Mouse (Mus musculus) embryo, embryonic 10.5 days (tissue): ENCODE results near the gene Cdrt4.

Experiments
- DNase-seq: peaks from one replicate; pipeline ENCODE4 v3.0.0-alpha.2; 2015; ENCODE audit warnings: low spot score

Cdrt4 gene

GRCm38 (mm10) chr11:62951012-62951411 lies at the start of gene Cdrt4:
Cdrt4 (plus strand) TSS chr11:62951193.
- no peak for DNase-seq

DNA sequence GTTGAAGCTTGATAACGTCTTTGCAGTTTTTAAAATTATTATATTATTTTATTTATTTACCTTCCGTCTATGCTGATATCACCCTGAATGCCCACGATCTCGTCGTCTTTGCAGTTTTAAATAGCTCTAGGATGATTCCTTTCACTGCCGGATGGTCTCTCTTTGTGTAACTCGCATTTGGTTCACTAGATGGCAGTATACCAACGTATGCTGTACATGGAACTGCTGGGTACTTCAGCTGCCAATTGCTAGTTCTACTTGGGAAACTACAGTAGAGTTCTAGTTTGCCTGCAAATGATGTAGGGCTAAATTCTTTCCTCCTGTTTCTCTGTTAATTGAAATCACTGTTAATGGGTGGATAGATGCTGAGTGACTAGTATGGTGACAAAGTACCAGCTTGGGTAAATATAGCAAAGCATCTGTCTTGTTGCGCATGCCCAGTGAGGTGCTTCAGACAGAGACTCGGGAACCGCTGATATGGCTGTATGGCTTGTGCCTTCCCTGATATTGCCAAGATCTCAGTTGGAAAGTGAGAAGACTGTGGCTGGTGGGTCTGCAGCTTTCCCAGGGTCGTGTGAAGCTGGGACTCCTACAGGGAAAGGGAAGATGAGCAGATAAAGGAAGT lies 49.2 kb upstream of the Cdrt4 start:
- peak; percentile 92 for DNase-seq

- DNase-seq, result no peak
These were observed 47.0 kb upstream of the Cdrt4 start for GRCm38 (mm10) chr11:62903871-62904495.

DNA sequence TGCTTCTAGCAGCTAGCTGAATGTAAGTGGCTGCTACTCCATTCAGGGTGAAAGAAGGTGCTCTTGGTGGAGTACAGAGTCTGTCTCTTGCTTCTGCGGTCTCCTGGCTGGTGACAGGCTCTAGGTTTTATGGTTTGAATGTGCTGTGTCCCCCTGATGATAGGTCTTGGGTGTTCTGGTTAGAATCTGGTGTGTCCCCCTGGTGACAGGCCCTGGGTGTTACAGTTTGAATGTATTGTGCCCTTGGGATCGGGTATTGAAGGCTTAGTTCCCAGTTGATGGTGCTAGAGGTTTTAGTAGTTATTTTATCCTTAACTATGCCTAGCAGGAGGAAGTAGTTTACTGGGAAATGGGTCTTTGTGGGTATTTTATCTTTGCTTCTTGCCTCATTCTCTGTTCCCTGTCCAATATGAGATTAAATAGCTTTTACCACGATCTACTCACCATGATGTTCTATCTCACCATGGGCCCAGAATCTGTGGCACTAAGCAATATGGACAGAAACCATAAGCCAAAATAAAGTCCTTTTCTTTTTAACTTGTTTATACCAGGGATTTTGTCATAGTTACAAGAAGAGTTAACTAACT lies 41.2 kb upstream of the Cdrt4 start:
- DNase-seq, result no peak

- peak; percentile 22 for DNase-seq
These were observed 39.6 kb upstream of the Cdrt4 start for GRCm38 (mm10) chr11:62911362-62911761.

DNA sequence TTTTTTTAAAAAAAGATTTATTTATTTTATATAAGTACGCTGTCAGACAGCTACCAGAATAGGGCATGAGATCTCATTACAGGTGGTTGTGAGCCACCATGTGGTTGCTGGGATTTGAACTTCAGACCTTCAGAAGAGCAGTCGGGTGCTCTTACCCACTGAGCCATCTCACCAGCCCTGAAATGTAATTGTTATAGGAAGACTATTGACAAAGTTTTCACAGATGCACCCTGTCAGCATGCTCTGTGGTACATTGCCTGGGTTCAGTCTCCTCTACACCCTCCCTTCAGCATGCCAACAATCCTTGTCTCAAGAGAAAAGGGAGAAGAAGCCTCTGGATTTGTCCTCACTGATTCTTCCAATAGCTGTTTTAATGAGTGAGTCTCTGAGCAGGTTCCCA lies 37.9 kb upstream of the Cdrt4 start:
- DNase-seq, result no peak

GRCm38 (mm10) chr11:62914532-62914931 lies 36.5 kb upstream of the Cdrt4 start:
- peak; percentile 37 for DNase-seq

DNA sequence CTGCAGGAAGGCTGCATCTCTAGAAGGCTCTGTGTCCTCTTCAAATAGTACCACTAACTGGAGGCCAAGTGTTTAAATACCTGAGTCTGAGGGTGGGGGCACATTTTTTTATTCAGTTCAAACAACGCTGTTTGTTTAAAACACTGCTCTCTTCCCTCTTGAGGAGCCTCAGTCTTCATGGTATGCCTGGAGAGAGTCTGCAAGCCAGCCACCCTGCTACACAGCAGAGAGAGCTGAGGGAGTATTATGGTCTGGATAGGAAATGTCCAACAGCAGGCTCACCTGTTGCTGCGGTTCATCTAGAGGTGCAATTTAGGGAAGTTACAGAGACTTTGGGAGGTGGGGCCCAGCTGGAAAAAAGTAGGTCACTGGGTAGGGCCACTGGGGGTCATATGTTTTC lies 35.5 kb upstream of the Cdrt4 start:
- no peak for DNase-seq

- DNase-seq, result no peak
These were observed 34.2 kb upstream of the Cdrt4 start for GRCm38 (mm10) chr11:62916765-62917164.

- no peak for DNase-seq
These were observed 30.8 kb upstream of the Cdrt4 start for GRCm38 (mm10) chr11:62919946-62920742.

- DNase-seq, result no peak
These were observed 30.3 kb upstream of the Cdrt4 start for GRCm38 (mm10) chr11:62920743-62921050.

DNA sequence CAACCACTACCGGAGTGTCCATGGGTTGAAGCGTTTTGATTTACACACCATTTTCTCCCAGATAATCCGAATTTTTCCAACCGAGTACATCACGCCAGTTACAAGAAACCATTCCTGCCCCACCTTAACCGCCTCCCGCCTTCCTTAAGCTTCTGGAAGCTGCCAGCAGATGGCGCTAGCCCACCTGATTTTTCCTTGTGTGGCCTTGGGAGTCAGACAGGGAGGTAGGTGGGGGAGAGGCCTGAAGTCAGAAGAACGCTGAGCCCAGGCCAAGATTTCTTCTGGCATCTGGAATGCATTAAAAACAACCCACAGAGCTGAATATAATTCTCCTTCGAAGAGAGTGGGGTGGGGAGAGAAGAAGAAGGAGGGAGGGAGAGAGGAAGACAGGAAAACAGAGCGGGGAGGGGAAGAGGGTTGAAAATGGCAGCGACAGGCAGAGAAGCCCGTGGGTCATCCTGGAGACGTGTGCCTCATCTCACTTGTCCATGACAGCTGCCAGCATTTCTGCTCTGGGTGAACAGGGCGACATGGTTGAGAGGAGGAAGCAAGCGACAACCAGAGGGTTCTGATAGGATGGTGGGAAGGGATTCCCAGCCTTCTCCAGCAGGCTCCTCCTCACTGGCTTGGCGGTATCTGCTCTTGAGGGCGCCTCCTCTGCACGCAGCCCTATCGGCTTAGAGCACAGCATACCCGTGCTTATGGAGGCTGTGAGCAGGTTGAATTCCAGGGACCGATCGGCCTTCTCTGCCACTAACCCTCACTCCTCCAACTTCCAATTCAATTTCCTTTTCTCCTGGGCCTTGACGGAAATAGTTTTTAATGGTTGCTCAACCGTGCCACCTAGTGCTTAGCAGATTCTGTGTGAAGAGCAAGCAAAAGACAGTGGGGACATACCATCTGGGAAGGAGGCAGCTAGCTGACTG lies 29.7 kb upstream of the Cdrt4 start:
- peak; percentile 98 for DNase-seq

- DNase-seq, result no peak
These were observed 26.8 kb upstream of the Cdrt4 start for GRCm38 (mm10) chr11:62924091-62924761.

DNA sequence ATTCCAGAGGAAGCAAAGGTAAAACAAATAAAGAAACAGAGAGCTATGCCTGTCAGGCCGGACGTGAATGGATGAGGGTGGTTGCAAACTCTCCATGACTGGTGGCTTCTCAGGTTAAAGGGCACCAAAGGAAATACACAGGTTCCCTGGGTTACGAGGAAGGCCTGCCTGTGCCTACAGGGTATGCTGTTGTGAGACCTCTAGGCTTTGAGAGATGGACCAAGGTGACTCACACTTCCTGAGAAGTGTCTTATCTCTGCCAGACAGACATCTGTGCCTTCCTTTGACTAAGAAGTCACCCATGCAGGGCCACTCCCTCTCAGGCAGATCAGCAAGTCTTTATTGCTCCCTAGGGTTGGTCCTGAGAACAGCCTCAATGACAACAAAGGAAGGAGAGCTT lies 21.2 kb upstream of the Cdrt4 start:
- peak; percentile 42 for DNase-seq

DNA sequence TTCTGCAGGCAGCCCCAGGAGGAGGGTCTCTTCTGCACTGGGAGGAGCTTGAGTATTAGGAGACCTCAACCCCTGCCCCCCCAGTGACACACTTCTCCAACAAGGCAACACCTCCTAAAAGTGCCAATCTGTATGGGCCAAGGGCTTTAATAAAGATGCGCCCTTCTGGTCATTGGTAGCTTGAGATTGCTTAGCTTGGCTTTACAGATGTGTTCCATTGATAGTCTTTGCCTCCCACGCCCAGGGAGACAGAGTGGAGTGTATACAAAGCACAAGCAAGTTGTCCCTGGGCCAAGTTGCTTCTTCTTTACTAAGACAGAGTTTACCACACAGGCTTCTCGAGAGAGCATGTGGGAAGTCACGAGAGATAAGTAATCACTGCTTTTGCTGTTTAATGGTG lies 20.4 kb upstream of the Cdrt4 start:
- DNase-seq, result no peak

DNA sequence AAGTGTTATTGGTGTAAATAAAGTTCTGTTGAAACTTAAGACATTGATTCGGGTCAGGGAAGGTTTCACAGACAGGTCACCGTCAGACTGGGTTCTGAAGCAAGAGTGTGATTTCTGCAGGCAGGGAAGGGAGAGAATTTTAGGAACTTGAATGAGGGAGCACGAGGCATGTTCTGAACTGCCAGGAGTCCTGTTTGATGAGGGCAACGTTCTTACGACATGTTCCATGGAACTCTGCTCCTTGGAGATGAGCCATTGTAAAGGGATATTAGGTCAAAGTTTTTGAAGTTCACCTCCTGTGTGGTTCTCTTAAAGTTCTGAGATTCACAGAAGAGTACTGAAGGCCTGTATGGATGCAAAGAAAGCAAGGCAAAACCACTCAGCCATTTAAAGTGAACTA lies 19.9 kb upstream of the Cdrt4 start:
- DNase-seq, result no peak

DNA sequence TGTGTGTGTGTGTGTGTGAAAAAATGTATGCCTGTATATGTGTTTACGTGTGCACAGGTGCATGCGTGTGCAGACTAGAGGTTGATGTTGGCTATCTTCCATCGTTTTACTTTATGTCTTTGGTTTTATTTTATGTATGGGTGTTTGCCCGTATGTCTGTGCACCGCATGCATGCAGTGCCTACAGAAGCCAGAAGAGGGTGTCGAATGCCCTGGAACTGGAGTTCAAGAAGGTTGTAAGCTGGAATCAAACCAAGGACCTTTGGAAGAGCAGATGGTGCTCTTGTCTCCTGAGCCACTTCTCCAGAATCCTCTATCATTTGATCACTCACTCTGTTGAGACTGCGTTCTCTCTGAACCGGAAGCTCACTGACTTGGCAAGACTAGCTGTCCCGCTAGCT lies 17.9 kb upstream of the Cdrt4 start:
- DNase-seq, result no peak

GRCm38 (mm10) chr11:62934795-62935514 lies 16.0 kb upstream of the Cdrt4 start:
- DNase-seq, result no peak

GRCm38 (mm10) chr11:62937986-62938385 lies 13.0 kb upstream of the Cdrt4 start:
- DNase-seq, result no peak

GRCm38 (mm10) chr11:62938921-62939320 lies 12.1 kb upstream of the Cdrt4 start:
- DNase-seq, result no peak

GRCm38 (mm10) chr11:62940176-62940575 lies 10.8 kb upstream of the Cdrt4 start:
- DNase-seq, result no peak
